Mouse (Mus musculus): ENCODE results near the gene Tmem201.

The Tmem201 gene

GRCm38 (mm10) chr4:149722104-149723020 lies 15.5 kb downstream of the Tmem201 start:
- DNase-seq (ENCODE audit: low spot score in 2 of 2) = no peak

GRCm38 (mm10) chr4:149721163-149721562 lies 16.7 kb downstream of the Tmem201 start:
- no peak for DNase-seq (ENCODE audit: low spot score in 2 of 2)

- DNase-seq (ENCODE audit: low spot score in 2 of 2) = no peak
These were observed 18.2 kb downstream of the Tmem201 start for GRCm38 (mm10) chr4:149719686-149720085.

GRCm38 (mm10) chr4:149714542-149714941 lies 23.3 kb downstream of the Tmem201 start:
- no peak for DNase-seq (ENCODE audit: low spot score in 2 of 2)

- DNase-seq (ENCODE audit: low spot score in 2 of 2) = no peak
These were observed 25.9 kb downstream of the Tmem201 start for GRCm38 (mm10) chr4:149711955-149712354.

- DNase-seq (ENCODE audit: low spot score in 2 of 2) = no peak
These were observed 26.4 kb downstream of the Tmem201 start for GRCm38 (mm10) chr4:149711485-149711884.

- DNase-seq (ENCODE audit: low spot score in 2 of 2) = no peak
These were observed 27.3 kb downstream of the Tmem201 start for GRCm38 (mm10) chr4:149710510-149710909.

GRCm38 (mm10) chr4:149705941-149706340 lies 31.9 kb downstream of the Tmem201 start:
- no peak for DNase-seq (ENCODE audit: low spot score in 2 of 2)

- no peak for DNase-seq (ENCODE audit: low spot score in 2 of 2)
These were observed 32.5 kb downstream of the Tmem201 start for GRCm38 (mm10) chr4:149705298-149705697.

GRCm38 (mm10) chr4:149702210-149702979 lies 35.4 kb downstream of the Tmem201 start, which contains the start of gene Pik3cd:
TSS of gene Pik3cd (minus strand) at chr4:149702571.
- DNase-seq (ENCODE audit: low spot score in 2 of 2) = no peak

- no peak for DNase-seq (ENCODE audit: low spot score in 2 of 2)
These were observed 36.2 kb downstream of the Tmem201 start for GRCm38 (mm10) chr4:149701426-149702209.

- no peak for DNase-seq (ENCODE audit: low spot score in 2 of 2)
These were observed 37.9 kb downstream of the Tmem201 start for GRCm38 (mm10) chr4:149699953-149700352.

GRCm38 (mm10) chr4:149698197-149698821 lies 39.5 kb downstream of the Tmem201 start:
- peak in 1 of 2 experiments; percentile 36 for DNase-seq (ENCODE audit: low spot score in 2 of 2)

GRCm38 (mm10) chr4:149697506-149698196 lies 40.2 kb downstream of the Tmem201 start:
- DNase-seq (ENCODE audit: low spot score in 2 of 2) = no peak

GRCm38 (mm10) chr4:149696189-149696971 lies 41.5 kb downstream of the Tmem201 start:
- no peak for DNase-seq (ENCODE audit: low spot score in 2 of 2)

- DNase-seq (ENCODE audit: low spot score in 2 of 2) = no peak
These were observed 46.5 kb downstream of the Tmem201 start for GRCm38 (mm10) chr4:149691368-149691767.

GRCm38 (mm10) chr4:149690828-149691280 lies 47.0 kb downstream of the Tmem201 start:
- DNase-seq (ENCODE audit: low spot score in 2 of 2) = no peak

- DNase-seq (ENCODE audit: low spot score in 2 of 2) = no peak
These were observed 47.8 kb downstream of the Tmem201 start for GRCm38 (mm10) chr4:149689822-149690700.

GRCm38 (mm10) chr4:149688861-149689260 lies 49.0 kb downstream of the Tmem201 start:
- DNase-seq (ENCODE audit: low spot score in 2 of 2) = no peak
